Mouse (Mus musculus) spleen, adult 18-20 months (tissue): Measurements from ENCODE around the gene Mpv17l2.

Experiments used
- DNase-seq, 2 experiments: peaks; one replicate each; pipeline ENCODE4 v3.0.0; 2022; ENCODE audit warnings: mixed read lengths in 2 of 2

Mpv17l2 gene

GRCm38 (mm10) chr8:70749097-70749674 is 11.6 kb downstream of the Mpv17l2 start:
- peak in 1 of 2 experiments; percentile 8 for DNase-seq

DNA sequence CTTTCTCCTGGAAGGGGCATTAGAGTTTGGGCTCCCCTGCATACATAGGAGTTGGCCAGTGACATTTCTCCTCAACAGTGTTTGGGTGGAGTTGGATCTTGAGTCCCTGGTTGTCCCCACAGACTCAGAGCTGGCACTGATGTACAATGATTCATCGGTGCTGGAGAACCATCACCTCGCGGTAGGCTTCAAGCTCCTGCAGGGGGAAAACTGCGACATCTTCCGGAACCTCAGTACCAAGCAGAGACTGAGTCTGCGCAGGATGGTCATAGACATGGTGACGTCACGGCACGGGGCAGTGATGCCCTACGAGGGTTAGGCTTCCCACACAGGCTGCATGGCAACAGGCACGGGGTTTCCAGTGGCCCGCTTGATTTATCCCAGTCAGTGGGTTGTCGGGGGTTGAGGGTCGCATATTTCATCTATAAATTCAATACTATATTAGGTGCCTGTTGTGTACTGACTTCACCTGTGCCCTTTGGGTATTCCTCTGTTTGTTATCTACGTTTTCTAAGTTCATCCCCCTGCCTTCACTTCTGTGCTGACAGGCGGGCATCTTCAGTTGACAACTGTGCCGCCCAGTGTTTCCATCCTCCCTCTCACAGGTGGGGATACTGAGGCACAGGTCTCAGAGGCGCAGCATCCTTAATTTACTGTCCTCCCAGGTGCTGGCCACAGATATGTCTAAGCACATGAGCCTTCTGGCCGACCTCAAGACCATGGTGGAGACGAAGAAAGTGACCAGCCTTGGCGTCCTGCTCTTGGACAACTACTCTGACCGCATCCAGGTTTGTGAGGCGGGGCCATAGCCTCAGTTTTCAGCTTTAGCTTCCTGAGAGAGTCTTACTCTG is 12.3 kb downstream of the Mpv17l2 start:
- DNase-seq = peak in 1 of 2 experiments; percentile 1

- DNase-seq = peak in 1 of 2 experiments; percentile 3
These were observed 13.4 kb downstream of the Mpv17l2 start for GRCm38 (mm10) chr8:70747211-70747890.

DNA sequence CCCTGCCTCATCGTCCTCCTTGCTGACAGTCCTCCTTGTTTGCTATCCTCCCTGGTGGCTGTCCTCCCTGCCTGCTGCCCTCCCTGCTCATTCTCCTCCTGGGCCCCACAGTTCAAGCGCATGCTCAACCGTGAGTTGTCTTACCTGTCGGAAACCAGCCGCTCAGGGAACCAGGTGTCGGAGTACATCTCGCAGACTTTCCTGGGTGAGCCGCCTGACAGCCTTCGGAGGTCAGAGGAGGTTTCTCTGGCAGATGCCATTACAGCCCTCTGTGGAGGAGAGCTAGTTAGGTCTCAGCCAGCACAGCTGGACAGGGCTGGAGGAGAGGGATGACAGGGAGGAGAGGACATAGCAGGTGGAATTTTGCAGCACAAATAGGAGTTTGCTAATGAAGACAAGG is 14.1 kb downstream of the Mpv17l2 start:
- peak in 1 of 2 experiments; percentile 2 for DNase-seq

- peak in 1 of 2 experiments; percentile 4 for DNase-seq
These were observed 15.0 kb downstream of the Mpv17l2 start for GRCm38 (mm10) chr8:70745691-70746220.

GRCm38 (mm10) chr8:70744806-70745205 is 15.9 kb downstream of the Mpv17l2 start:
- DNase-seq = no peak

- DNase-seq = peak; percentile 18 to 33
These were observed 16.8 kb downstream of the Mpv17l2 start for GRCm38 (mm10) chr8:70743656-70744590.

GRCm38 (mm10) chr8:70742981-70743655 is 17.6 kb downstream of the Mpv17l2 start:
- DNase-seq = peak in 1 of 2 experiments; percentile 12

DNA sequence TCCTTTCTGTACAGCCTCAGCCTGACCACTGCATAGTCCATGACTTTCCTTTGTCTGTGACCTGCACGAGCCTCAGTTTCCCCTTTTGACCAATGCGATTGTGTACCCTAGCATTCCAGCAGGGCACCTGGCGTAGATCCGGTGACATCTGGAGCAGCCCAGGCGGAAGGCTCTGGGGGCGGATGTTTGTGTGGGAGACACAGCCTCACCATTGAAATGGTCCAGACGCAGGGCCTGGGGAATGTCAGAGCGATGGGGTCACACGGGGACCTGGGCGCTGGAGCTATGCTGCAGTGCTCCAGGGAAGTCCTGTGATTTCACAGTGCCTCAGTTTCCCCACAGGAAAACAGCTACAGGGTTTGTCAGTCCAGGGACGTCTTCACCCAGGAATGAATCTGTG is 18.6 kb downstream of the Mpv17l2 start:
- DNase-seq = peak in 1 of 2 experiments; percentile 6

GRCm38 (mm10) chr8:70741661-70742060 is 19.1 kb downstream of the Mpv17l2 start:
- DNase-seq = peak in 1 of 2 experiments; percentile 1

- peak in 1 of 2 experiments; percentile 1 for DNase-seq
These were observed 22.5 kb downstream of the Mpv17l2 start for GRCm38 (mm10) chr8:70738211-70738610.

DNA sequence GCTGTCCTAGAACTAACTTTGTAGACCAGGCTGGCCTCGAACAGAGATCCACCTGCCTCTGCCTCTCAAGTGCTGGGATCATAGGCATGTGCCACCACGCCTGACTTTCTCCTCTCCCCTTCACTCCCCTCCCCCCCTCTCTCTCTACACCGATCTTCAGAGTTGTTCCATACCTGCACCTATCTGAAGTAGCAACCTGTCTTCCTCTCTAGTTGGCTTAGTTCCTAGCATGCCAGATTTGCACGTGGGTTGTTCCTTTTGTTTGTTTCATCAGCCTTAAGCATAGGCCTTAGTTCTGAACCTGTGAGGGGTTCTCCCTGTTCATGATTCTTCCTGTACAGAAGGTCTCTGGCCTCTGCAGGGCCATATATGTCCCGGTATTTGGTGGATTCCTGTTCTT is 23.0 kb downstream of the Mpv17l2 start:
- DNase-seq = no peak

DNA sequence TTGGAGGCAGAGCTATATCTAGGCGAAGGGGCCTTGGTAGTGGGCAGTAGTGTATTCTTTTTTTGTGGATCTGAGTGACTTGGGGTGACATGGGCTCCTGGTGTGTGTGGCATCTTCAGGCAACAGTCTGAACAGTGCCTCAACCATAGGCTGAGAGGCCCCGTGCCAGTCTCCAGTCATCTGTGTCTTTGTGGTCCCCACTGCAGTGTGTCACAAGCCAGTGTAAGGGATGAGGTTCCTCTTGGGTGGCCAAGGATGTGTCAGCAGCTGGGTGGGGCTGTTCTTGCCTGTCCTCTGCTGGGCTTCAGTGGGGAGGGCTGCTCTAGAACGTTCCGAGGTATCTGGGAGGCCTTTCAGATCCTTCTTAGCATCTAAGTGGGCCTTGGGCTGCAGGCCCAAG is 29.8 kb downstream of the Mpv17l2 start:
- peak; percentile 39 to 51 for DNase-seq

- peak; percentile 57 to 72 for DNase-seq
These were observed 30.8 kb downstream of the Mpv17l2 start for GRCm38 (mm10) chr8:70729808-70730475.

DNA sequence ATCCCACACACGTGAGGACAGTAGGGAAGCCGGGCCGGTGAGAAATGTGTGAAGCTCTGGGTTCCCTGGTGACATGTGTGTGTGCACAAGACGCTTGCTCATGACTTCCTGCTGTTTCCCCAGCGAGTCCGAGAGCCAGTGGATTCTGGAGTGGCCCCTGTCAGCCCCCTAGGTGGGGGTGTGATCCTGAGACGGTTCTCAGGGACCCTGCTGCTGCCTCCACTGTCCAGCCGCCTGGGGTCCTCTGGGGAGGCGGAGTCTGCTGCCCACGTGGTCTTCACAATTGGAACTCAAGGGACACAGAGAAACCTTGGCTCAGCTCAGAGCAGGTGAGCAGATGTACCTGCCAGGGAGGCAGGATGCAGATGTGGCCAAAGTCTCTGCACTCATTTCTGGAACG is 34.0 kb downstream of the Mpv17l2 start:
- DNase-seq = peak in 1 of 2 experiments; percentile 3

- peak in 1 of 2 experiments; percentile 3 for DNase-seq
These were observed 34.8 kb downstream of the Mpv17l2 start for GRCm38 (mm10) chr8:70725792-70726447.

DNA sequence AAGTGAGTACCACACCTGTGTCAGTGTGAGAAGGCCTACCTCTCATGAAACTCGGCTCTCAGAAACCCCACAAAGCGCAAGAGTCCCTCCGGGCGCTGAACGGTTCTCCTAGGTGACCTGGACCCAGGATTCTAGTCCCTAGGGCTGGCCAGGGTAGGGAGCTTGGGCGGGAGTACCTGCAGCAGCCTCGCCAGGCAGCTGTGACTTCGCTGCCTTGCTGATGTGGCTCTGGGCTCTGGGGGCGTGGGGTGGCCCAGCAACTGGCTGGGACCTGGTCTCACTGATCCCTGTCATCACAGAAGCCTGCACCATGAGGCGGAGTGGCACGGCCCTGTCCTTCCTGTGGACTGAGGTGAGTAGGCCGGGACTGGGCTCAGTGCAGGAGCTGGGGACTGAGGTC is 36.5 kb downstream of the Mpv17l2 start:
- peak in 1 of 2 experiments; percentile 3 for DNase-seq

DNA sequence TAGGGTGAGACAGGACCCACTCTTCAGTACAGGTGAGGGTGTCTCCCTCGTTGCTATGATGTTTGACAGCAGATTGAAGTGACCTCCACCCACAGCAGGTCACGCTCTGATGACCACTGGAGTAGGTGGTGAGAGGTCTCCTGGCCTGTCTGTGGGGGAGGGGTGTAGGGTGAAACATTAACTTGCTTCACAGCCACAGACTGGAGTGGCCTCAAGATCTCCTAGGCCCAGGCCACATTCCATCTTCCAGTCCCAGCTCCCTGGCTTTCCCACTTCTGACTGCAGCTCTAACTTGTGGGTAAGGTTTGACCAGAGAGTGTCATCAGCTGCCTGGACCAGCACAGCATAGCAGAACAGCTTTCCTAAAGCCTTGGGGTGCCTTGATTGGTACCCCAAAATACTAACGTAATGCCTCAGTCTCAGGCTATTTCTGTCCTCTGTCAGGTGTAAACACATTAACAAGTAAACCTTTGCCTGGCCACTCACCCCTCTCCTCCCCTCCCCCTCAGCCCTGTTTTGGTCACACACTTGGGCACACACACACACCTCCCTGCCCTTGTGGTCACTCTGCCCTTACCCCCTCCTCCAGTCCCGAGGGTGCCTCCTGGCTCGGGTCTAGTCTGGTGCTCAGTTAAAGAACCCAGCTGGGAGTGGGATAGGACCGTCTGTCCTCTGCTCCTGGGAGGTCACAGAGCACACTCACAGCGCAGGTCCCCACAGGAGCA is 37.1 kb downstream of the Mpv17l2 start, which contains the start of gene Pde4c:
Gene Pde4c (plus strand): TSS at position 235 of the 725 bp plus-strand sequence.
- DNase-seq = peak in 1 of 2 experiments; percentile 3

- peak in 1 of 2 experiments; percentile 5 for DNase-seq
These were observed 39.1 kb downstream of the Mpv17l2 start for GRCm38 (mm10) chr8:70721601-70722000.
